Mouse (Mus musculus) midbrain, embryonic 13.5 days (tissue): ENCODE data around the gene Pnmal1. TPM values are rescaled to one million over a fixed set of nuclear protein-coding genes. Genes with fewer than 3 reads are reported as not detected.

ENCODE experiments used
- ATAC-seq: fragments of 200-750 bp; cut with Nextera tagmentation; 2 replicates; pipeline ENCODE4 v1.8.0; 2017; ENCODE audit warnings: mild to moderate bottlenecking, moderate TSS enrichment, moderate library complexity
- H3K27ac ChIP-seq: fragments of 300-500 bp; sonication (generic); 2 replicates; pipeline ENCODE4 v1.5.1; 2015; ENCODE audit warnings: inconsistent platforms, mild to moderate bottlenecking, moderate library complexity
- H3K27me3 ChIP-seq: fragments of 300-500 bp; sonication (generic); 2 replicates; pipeline ENCODE4 v1.6.1; 2015; ENCODE audit warnings: mild to moderate bottlenecking, inconsistent platforms
- H3K36me3 ChIP-seq: fragments of 300-500 bp; sonication (generic); 2 replicates; pipeline ENCODE4 v1.6.1; 2015; ENCODE audit warnings: mild to moderate bottlenecking, inconsistent platforms
- H3K4me1 ChIP-seq: fragments of 300-500 bp; sonication (generic); replicated peaks from 2 replicates; pipeline ENCODE4 v1.6.1; 2015; ENCODE audit warnings: inconsistent platforms
- H3K4me2 ChIP-seq: fragments of 300-500 bp; sonication (generic); replicated peaks from 2 replicates; pipeline ENCODE4 v1.6.1; 2015; ENCODE audit warnings: moderate library complexity, mild to moderate bottlenecking, inconsistent platforms
- H3K4me3 ChIP-seq: fragments of 300-500 bp; sonication (generic); replicated peaks from 2 replicates; pipeline ENCODE4 v1.5.1; 2015; ENCODE audit warnings: mild to moderate bottlenecking, inconsistent platforms
- H3K9ac ChIP-seq: fragments of 300-500 bp; sonication (generic); replicated peaks from 2 replicates; pipeline ENCODE4 v1.6.1; 2015; ENCODE audit warnings: mild to moderate bottlenecking, inconsistent platforms
- H3K9me3 ChIP-seq: fragments of 300-500 bp; sonication (generic); 2 replicates; pipeline ENCODE4 v1.6.1; 2016; ENCODE audit warnings: mild to moderate bottlenecking, inconsistent platforms
- WGBS: fragments of 180-500 bp; shearing (Covaris S2); methylation state at CpG from one replicate; pipeline ENCODE4 v1.1.7; 2015; 5-methylcytosine and 5-hydroxymethylcytosine counted together
- polyA plus RNA-seq: library from polyadenylated mRNA; unstranded; fragments of >200 nt; fragmentation: Nextera tagmentation; extraction: Ambion mirVana; gene quantifications from 2 replicates; pipeline ENCODE4 v1.2.1, GENCODE M21; 2015

Pnmal1 gene
- polyA plus RNA-seq, 1 experiment from 2014 or later: 54.7 TPM

GRCm38 (mm10) chr7:16931968-16932627, 27.4 kb upstream of the Pnmal1 start:
- no peaks in the 10 kb centered on the region for H3K27me3 ChIP-seq
- peak; percentile 59 for ATAC-seq
- no peak overlapping the region for H3K4me2 ChIP-seq
- peak overlapping the region; percentile 75 for H3K27ac ChIP-seq
- no peak overlapping the region for H3K4me3 ChIP-seq
- 19% methylated on average over 14 of the region's 14 CpGs for WGBS
- no peaks in the 10 kb centered on the region for H3K36me3 ChIP-seq
- no peaks in the 10 kb centered on the region for H3K9me3 ChIP-seq
- H3K9ac ChIP-seq: no peak overlapping the region; the same call in 1 of the 2 replicates
- peaks cover 30% of the 10 kb centered on the region for H3K4me1 ChIP-seq

- ATAC-seq: peak; percentile 76
- H3K36me3 ChIP-seq: no peaks in the 10 kb centered on the region
- WGBS: 31% methylated on average over 14 of the region's 14 CpGs
These were observed 26.5 kb upstream of the Pnmal1 start for GRCm38 (mm10) chr7:16932704-16933577.

GRCm38 (mm10) chr7:16937312-16937711, 22.2 kb upstream of the Pnmal1 start:
- H3K4me3 ChIP-seq: no peak overlapping the region
- H3K27me3 ChIP-seq: no peaks in the 10 kb centered on the region
- H3K9me3 ChIP-seq: no peaks in the 10 kb centered on the region
- 49% methylated on average over 4 of the region's 4 CpGs for WGBS
- no peak for ATAC-seq
- no peak overlapping the region for H3K27ac ChIP-seq
- no peak overlapping the region for H3K9ac ChIP-seq
- no peak overlapping the region for H3K4me2 ChIP-seq
- H3K4me1 ChIP-seq: peaks cover 64% of the 10 kb centered on the region
- no peaks in the 10 kb centered on the region for H3K36me3 ChIP-seq

More at GRCm38 (mm10) chr7:16932704-16933577, 26.5 kb upstream of the Pnmal1 start:
- Histone ChIP-seq H3K9ac (no peak overlapping the region), H3K27ac (peak overlapping the region; percentile 75), H3K4me1 (peaks cover 35% of the 10 kb centered on the region), H3K4me2 (0 out of 2 replicates have a peak overlapping the region, but pooled peaks have one; percentile 6), H3K4me3 (no peak overlapping the region), H3K9me3 (no peaks in the 10 kb centered on the region), H3K27me3 (no peaks in the 10 kb centered on the region)

GRCm38 (mm10) chr7:16938117-16938791, 21.2 kb upstream of the Pnmal1 start:
- peak; percentile 92 for ATAC-seq
- Histone ChIP-seq H3K4me2 (peak overlapping the region; percentile 43), H3K4me1 (peaks cover 64% of the 10 kb centered on the region), H3K4me3 (0 out of 2 replicates have a peak overlapping the region, but pooled peaks have one; percentile 11), H3K27me3 (no peaks in the 10 kb centered on the region), H3K9ac (no peak overlapping the region; the same call in 1 of the 2 replicates), H3K27ac (peak overlapping the region; percentile 88), H3K9me3 (no peaks in the 10 kb centered on the region), H3K36me3 (no peaks in the 10 kb centered on the region)
- WGBS: 62% methylated on average over 17 of the region's 17 CpGs

- Histone ChIP-seq H3K4me1 (peaks cover 71% of the 10 kb centered on the region), H3K36me3 (no peaks in the 10 kb centered on the region), H3K4me3 (no peak overlapping the region), H3K27ac (peak overlapping the region; percentile 88), H3K27me3 (peaks cover 2% of the 10 kb centered on the region), H3K9me3 (no peaks in the 10 kb centered on the region), H3K9ac (peak overlapping the region; percentile 7; the same call in 1 of the 2 replicates), H3K4me2 (no peak overlapping the region)
- WGBS: 41% methylated on average over 7 of the region's 7 CpGs
- no peak for ATAC-seq
These were observed 19.2 kb upstream of the Pnmal1 start for GRCm38 (mm10) chr7:16940292-16940691.

- WGBS: 45% methylated on average over 4 of the region's 4 CpGs
- Histone ChIP-seq H3K36me3 (no peaks in the 10 kb centered on the region), H3K27ac (peak overlapping the region; percentile 96), H3K4me3 (no peak overlapping the region), H3K27me3 (peaks cover 25% of the 10 kb centered on the region), H3K9me3 (no peaks in the 10 kb centered on the region), H3K9ac (no peak overlapping the region), H3K4me2 (no peak overlapping the region), H3K4me1 (peaks cover 93% of the 10 kb centered on the region)
- no peak for ATAC-seq
These were observed 16.6 kb upstream of the Pnmal1 start for GRCm38 (mm10) chr7:16942861-16943260.

GRCm38 (mm10) chr7:16944061-16944807, 15.2 kb upstream of the Pnmal1 start, which contains the start of gene Pnmal2:
Gene Pnmal2, plus strand, starts transcription at chr7:16944682.
- Histone ChIP-seq H3K4me2 (peak within 1 kb of the TSS; percentile 95), H3K4me3 (peak within 1 kb of the TSS; percentile 80), H3K27ac (peak within 1 kb of the TSS; percentile 96), H3K4me1 (peaks cover 93% of the 10 kb centered on the region), H3K9me3 (no peaks in the 10 kb centered on the region), H3K27me3 (peaks cover 38% of the 10 kb centered on the region), H3K36me3 (0 out of 2 replicates have a peak, but pooled peaks cover 2% of the 10 kb centered on the region), H3K9ac (peak within 1 kb of the TSS; percentile 98)
- peak; percentile 90 for ATAC-seq
- WGBS: 10% methylated on average over 36 of the region's 36 CpGs

GRCm38 (mm10) chr7:16944808-16945315, 14.6 kb upstream of the Pnmal1 start:
- Histone ChIP-seq H3K4me2 (peak overlapping the region; percentile 95), H3K4me3 (peak overlapping the region; percentile 80), H3K9me3 (no peaks in the 10 kb centered on the region), H3K4me1 (peaks cover 93% of the 10 kb centered on the region), H3K27ac (peak overlapping the region; percentile 96), H3K27me3 (peaks cover 44% of the 10 kb centered on the region), H3K9ac (peak overlapping the region; percentile 98), H3K36me3 (0 out of 2 replicates have a peak, but pooled peaks cover 2% of the 10 kb centered on the region)
- under 1% methylated on average over 22 of the region's 22 CpGs for WGBS
- ATAC-seq: no peak; the same call in 1 of the 2 replicates

- H3K9ac ChIP-seq: peak overlapping the region; percentile 98
- peak overlapping the region; percentile 80 for H3K4me3 ChIP-seq
- H3K4me1 ChIP-seq: peaks cover 93% of the 10 kb centered on the region
- H3K27me3 ChIP-seq: peaks cover 45% of the 10 kb centered on the region
- 10% methylated on average over 17 of the region's 17 CpGs for WGBS
- H3K36me3 ChIP-seq: 0 out of 2 replicates have a peak, but pooled peaks cover 2% of the 10 kb centered on the region
- ATAC-seq: no peak
- peak overlapping the region; percentile 95 for H3K4me2 ChIP-seq
- no peaks in the 10 kb centered on the region for H3K9me3 ChIP-seq
- peak overlapping the region; percentile 96 for H3K27ac ChIP-seq
These were observed 14.1 kb upstream of the Pnmal1 start for GRCm38 (mm10) chr7:16945419-16945818.

GRCm38 (mm10) chr7:16946441-16947348, 12.8 kb upstream of the Pnmal1 start:
- Histone ChIP-seq H3K4me2 (peak overlapping the region; percentile 95), H3K36me3 (0 out of 2 replicates have a peak, but pooled peaks cover 2% of the 10 kb centered on the region), H3K27me3 (peaks cover 45% of the 10 kb centered on the region), H3K4me1 (peaks cover 89% of the 10 kb centered on the region), H3K4me3 (peak overlapping the region; percentile 80), H3K27ac (peak overlapping the region; percentile 96), H3K9ac (peak overlapping the region; percentile 98), H3K9me3 (no peaks in the 10 kb centered on the region)
- ATAC-seq: no peak
- under 1% methylated on average over 53 of the region's 53 CpGs for WGBS
